Mouse (Mus musculus) G1E (cell line): ENCODE data around the gene Grik4. TPM values are rescaled to one million over a fixed set of nuclear protein-coding genes. Genes with fewer than 3 reads are reported as not detected.
A peak's percentile ranks its signal among the peaks of the same experiment; 100 is the strongest.

Source experiments
- ATAC-seq: 2 replicates; pipeline ENCODE4 v1.8.0; 2016; ENCODE audit warnings: mild to moderate bottlenecking; ENCODE audit not compliant: insufficient number of reproducible peaks, poor library complexity, low FRiP score, severe bottlenecking; ENCODE audit errors: extremely low read depth
- DNase-seq: peaks from one replicate; pipeline ENCODE4 v3.0.0; 2012; ENCODE audit warnings: low spot score
- H3K27me3 ChIP-seq: 2 replicates; pipeline ENCODE4 v1.6.1; 2012; ENCODE audit warnings: mild to moderate bottlenecking, low read length, inconsistent platforms; ENCODE audit not compliant: insufficient read depth
- H3K36me3 ChIP-seq: replicated peaks from 2 replicates; pipeline ENCODE3; 2012; ENCODE audit warnings: mild to moderate bottlenecking, inconsistent platforms
- H3K4me1 ChIP-seq: 2 replicates; pipeline ENCODE4 v1.6.1; 2012; ENCODE audit warnings: low read depth, low read length, inconsistent platforms, mixed read lengths; ENCODE audit not compliant: insufficient read depth
- H3K4me3 ChIP-seq: 2 replicates; pipeline ENCODE4 v1.5.1; 2012; ENCODE audit warnings: low read depth, mild to moderate bottlenecking, inconsistent platforms, low read length, moderate library complexity, mixed read lengths
- H3K9me3 ChIP-seq: replicated peaks from 2 replicates; pipeline ENCODE4 v1.6.1; 2012; ENCODE audit warnings: inconsistent platforms
- CTCF ChIP-seq: IDR thresholded peaks from 2 replicates; pipeline ENCODE4 v1.5.1; 2012; ENCODE audit warnings: low read depth, low read length, inconsistent platforms, mixed read lengths
- GATA1 ChIP-seq: IDR thresholded peaks from 2 replicates; pipeline ENCODE4 v1.6.1; 2012; ENCODE audit warnings: borderline replicate concordance, low read length, inconsistent platforms, mixed read lengths
- GATA2 ChIP-seq: IDR thresholded peaks from 2 replicates; pipeline ENCODE4 v1.6.1; 2012; ENCODE audit warnings: low read depth, low read length, inconsistent platforms, borderline replicate concordance
- POLR2AphosphoS5 ChIP-seq: IDR thresholded peaks from 2 replicates; pipeline ENCODE4 v1.6.1; 2012; ENCODE audit warnings: low read depth, low read length, inconsistent platforms; ENCODE audit not compliant: insufficient replicate concordance
- TAL1 ChIP-seq: conservative IDR thresholded peaks from 2 replicates; pipeline ENCODE4 v1.6.1; 2012; ENCODE audit warnings: low read depth, low read length, inconsistent platforms, mixed read lengths
- polyA plus RNA-seq: library from polyadenylated mRNA; stranded (reverse); fragments of >175 nt; gene quantifications from 2 replicates; pipeline ENCODE4 v1.2.3, GENCODE M21; 2012
- total RNA-seq, 2 experiments: library from RNA; stranded (forward) in 1 of 2; stranded (reverse) in 1 of 2; fragments of 200-1000 nt in 1 of 2; fragments of >200 nt in 1 of 2; fragmentation: Nextera tagmentation in 1 of 2; gene quantifications; 2 replicates each; pipeline ENCODE4 v1.2.3; 2014 to 2017

Grik4 gene
- total and polyA plus RNA-seq, 3 experiments = under 0.01 TPM; not detected in 2

GRCm38 (mm10) chr9:42573616-42574350, 370.5 kb downstream of the Grik4 start:
- DNase-seq = no peak
- TF ChIP-seq CTCF = no peak
- no peak for TF ChIP-seq GATA1
- no peak for TF ChIP-seq POLR2AphosphoS5
- no peak for TF ChIP-seq TAL1
- no peak for TF ChIP-seq GATA2

GRCm38 (mm10) chr9:42573180-42573579, 371.1 kb downstream of the Grik4 start:
- no peaks in the 10 kb centered on the region for H3K27me3 ChIP-seq

More at GRCm38 (mm10) chr9:42573616-42574350, 370.5 kb downstream of the Grik4 start:
- no peaks in the 10 kb centered on the region for H3K36me3 ChIP-seq
- H3K27me3 ChIP-seq = no peaks in the 10 kb centered on the region
- peaks cover 6% of the 10 kb centered on the region; the same call in 1 of the 2 replicates for H3K4me1 ChIP-seq
- no peaks in the 10 kb centered on the region for H3K9me3 ChIP-seq
- ATAC-seq = no peak
- no peak overlapping the region for H3K4me3 ChIP-seq

GRCm38 (mm10) chr9:42565921-42566320, 378.4 kb downstream of the Grik4 start:
- TF ChIP-seq TAL1 (no peak), GATA1 (no peak), GATA2 (no peak), POLR2AphosphoS5 (no peak), CTCF (no peak)
- Histone ChIP-seq H3K4me1 (no peaks in the 10 kb centered on the region), H3K9me3 (no peaks in the 10 kb centered on the region), H3K4me3 (no peak overlapping the region), H3K36me3 (no peaks in the 10 kb centered on the region), H3K27me3 (0 out of 2 replicates have a peak, but pooled peaks cover 3% of the 10 kb centered on the region)
- DNase-seq (no peak), ATAC-seq (no peak)

More at GRCm38 (mm10) chr9:42573180-42573579, 371.1 kb downstream of the Grik4 start:
- ATAC-seq (no peak), DNase-seq (peak; percentile 50)
- no peaks in the 10 kb centered on the region for H3K9me3 ChIP-seq
- TF ChIP-seq GATA1 = no peak
- peak; percentile 33; the same call in 1 of the 2 replicates for TF ChIP-seq CTCF
- H3K36me3 ChIP-seq = no peaks in the 10 kb centered on the region
- H3K4me1 ChIP-seq = peaks cover 6% of the 10 kb centered on the region; the same call in 1 of the 2 replicates
- H3K4me3 ChIP-seq = no peak overlapping the region

GRCm38 (mm10) chr9:42555186-42555585, 389.1 kb downstream of the Grik4 start:
- no peaks in the 10 kb centered on the region for H3K36me3 ChIP-seq
- H3K4me1 ChIP-seq = no peaks in the 10 kb centered on the region
- no peaks in the 10 kb centered on the region for H3K9me3 ChIP-seq
- H3K27me3 ChIP-seq = peaks cover 2% of the 10 kb centered on the region
- DNase-seq (no peak), ATAC-seq (no peak)
- no peak overlapping the region for H3K4me3 ChIP-seq
- TF ChIP-seq GATA1 (no peak), GATA2 (no peak), CTCF (no peak), TAL1 (no peak), POLR2AphosphoS5 (no peak)

GRCm38 (mm10) chr9:42550116-42550515, 394.2 kb downstream of the Grik4 start:
- ATAC-seq (no peak), DNase-seq (peak; percentile 33)
- no peaks in the 10 kb centered on the region for H3K9me3 ChIP-seq
- TF ChIP-seq CTCF = peak; percentile 60
- TF ChIP-seq GATA1 = no peak
- H3K27me3 ChIP-seq = peaks cover 19% of the 10 kb centered on the region
- no peaks in the 10 kb centered on the region for H3K4me1 ChIP-seq
- no peak overlapping the region for H3K4me3 ChIP-seq
- H3K36me3 ChIP-seq = no peaks in the 10 kb centered on the region

- TF ChIP-seq GATA2 (no peak), POLR2AphosphoS5 (no peak), TAL1 (no peak), CTCF (no peak), GATA1 (no peak)
- H3K27me3 ChIP-seq = peaks cover 20% of the 10 kb centered on the region
- no peak overlapping the region for H3K4me3 ChIP-seq
- no peaks in the 10 kb centered on the region for H3K4me1 ChIP-seq
- no peak for ATAC-seq
- H3K36me3 ChIP-seq = no peaks in the 10 kb centered on the region
- no peak for DNase-seq
- no peaks in the 10 kb centered on the region for H3K9me3 ChIP-seq
These were observed 395.3 kb downstream of the Grik4 start for GRCm38 (mm10) chr9:42548981-42549380.
